Mouse (Mus musculus) mesoderm, embryonic 11.5 days (tissue): ENCODE results near the gene Fcamr.

Experiments used
- DNase-seq: peaks from one replicate; pipeline ENCODE4 v3.0.0-alpha.2; 2012; ENCODE audit warnings: low read depth, low spot score

The Fcamr gene

GRCm38 (mm10) chr1:130854819-130855218 is 54.1 kb downstream of the Fcamr start:
- no peak for DNase-seq

GRCm38 (mm10) chr1:130855723-130856122 is 55.0 kb downstream of the Fcamr start:
- no peak for DNase-seq

- no peak for DNase-seq
These were observed 56.8 kb downstream of the Fcamr start for GRCm38 (mm10) chr1:130857456-130857855.

- DNase-seq: no peak
These were observed 63.5 kb downstream of the Fcamr start for GRCm38 (mm10) chr1:130864238-130864637.
